Mouse (Mus musculus) forebrain, embryonic 12.5 days (tissue): ENCODE measurements around the gene Zfp260. TPM values are rescaled to one million over a fixed set of nuclear protein-coding genes. Genes with fewer than 3 reads are reported as not detected.

ENCODE experiments used
- ATAC-seq: fragments of 200-750 bp; cut with Nextera tagmentation; 2 replicates; pipeline ENCODE4 v1.8.0; 2017; ENCODE audit warnings: moderate TSS enrichment; ENCODE audit not compliant: low FRiP score
- H3K27ac ChIP-seq: fragments of 300-500 bp; sonication (generic); 2 replicates; pipeline ENCODE4 v1.5.1; 2016; ENCODE audit warnings: mild to moderate bottlenecking
- H3K27me3 ChIP-seq: fragments of 300-500 bp; sonication (generic); 2 replicates; pipeline ENCODE4 v1.6.1; 2016; ENCODE audit warnings: mild to moderate bottlenecking
- H3K36me3 ChIP-seq: fragments of 300-500 bp; sonication (generic); replicated peaks from 2 replicates; pipeline ENCODE4 v1.6.1; 2016; ENCODE audit warnings: mild to moderate bottlenecking
- H3K4me1 ChIP-seq: fragments of 300-500 bp; sonication (generic); 2 replicates; pipeline ENCODE4 v1.6.1; 2016
- H3K4me2 ChIP-seq: fragments of 300-500 bp; sonication (generic); 2 replicates; pipeline ENCODE4 v1.6.1; 2016; ENCODE audit warnings: mild to moderate bottlenecking, moderate library complexity
- H3K4me3 ChIP-seq: fragments of 300-500 bp; sonication (generic); replicated peaks from 2 replicates; pipeline ENCODE4 v1.5.1; 2016; ENCODE audit warnings: mild to moderate bottlenecking
- H3K9ac ChIP-seq: fragments of 300-500 bp; sonication (generic); 2 replicates; pipeline ENCODE4 v1.6.1; 2016; ENCODE audit warnings: mild to moderate bottlenecking
- H3K9me3 ChIP-seq: fragments of 300-500 bp; sonication (generic); 2 replicates; pipeline ENCODE4 v1.6.1; 2016
- WGBS: fragments of 180-500 bp; shearing (Covaris S2); methylation state at CpG from one replicate; pipeline ENCODE4 v1.1.7; 2016; 5-methylcytosine and 5-hydroxymethylcytosine counted together
- microRNA-seq: library from miRNA; unstranded; fragments of <30 nt; microRNA quantifications from one replicate; pipeline ENCODE4, GENCODE M21; 2017
- polyA plus RNA-seq: library from polyadenylated mRNA; unstranded; fragments of >200 nt; fragmentation: Nextera tagmentation; extraction: Ambion mirVana; gene quantifications from 2 replicates; pipeline ENCODE4 v1.2.1, GENCODE M21; 2016

Zfp260 gene
- polyA plus RNA-seq, 1 experiment from 2014 or later = 129 TPM

DNA sequence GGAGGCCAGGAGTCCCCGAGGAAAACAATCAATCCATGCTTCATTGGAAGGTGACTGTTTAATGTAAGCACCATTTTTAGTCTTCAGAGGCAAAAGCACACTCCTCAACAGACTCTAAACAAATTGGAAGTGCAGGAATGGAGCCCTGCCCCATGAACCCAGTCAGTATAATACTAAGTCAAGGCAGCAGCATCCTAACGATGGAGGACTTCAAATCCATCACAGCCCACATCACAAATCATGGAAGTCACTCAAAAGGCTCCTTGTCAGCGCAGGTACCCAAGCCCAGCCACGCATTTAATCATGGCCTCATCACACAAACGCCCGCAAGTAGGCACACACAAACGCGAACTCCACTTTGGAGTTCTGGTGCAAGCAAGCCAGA lies 48.6 kb downstream of the Zfp260 start:
- H3K9ac ChIP-seq = peak overlapping the region; percentile 59; the same call in 1 of the 2 replicates
- peaks cover 20% of the 10 kb centered on the region; the same call in 1 of the 2 replicates for H3K36me3 ChIP-seq
- no peaks in the 10 kb centered on the region for H3K27me3 ChIP-seq
- ATAC-seq = no peak
- whole genome bisulfite sequencing = 16% methylated on average over 8 of the region's 8 CpGs
- H3K9me3 ChIP-seq = peaks cover 19% of the 10 kb centered on the region; the same call in 1 of the 2 replicates
- peaks cover 4% of the 10 kb centered on the region; the same call in 1 of the 2 replicates for H3K4me1 ChIP-seq
- H3K4me3 ChIP-seq = peak overlapping the region; percentile 57
- H3K27ac ChIP-seq = peak overlapping the region; percentile 91
- H3K4me2 ChIP-seq = peak overlapping the region; percentile 63

DNA sequence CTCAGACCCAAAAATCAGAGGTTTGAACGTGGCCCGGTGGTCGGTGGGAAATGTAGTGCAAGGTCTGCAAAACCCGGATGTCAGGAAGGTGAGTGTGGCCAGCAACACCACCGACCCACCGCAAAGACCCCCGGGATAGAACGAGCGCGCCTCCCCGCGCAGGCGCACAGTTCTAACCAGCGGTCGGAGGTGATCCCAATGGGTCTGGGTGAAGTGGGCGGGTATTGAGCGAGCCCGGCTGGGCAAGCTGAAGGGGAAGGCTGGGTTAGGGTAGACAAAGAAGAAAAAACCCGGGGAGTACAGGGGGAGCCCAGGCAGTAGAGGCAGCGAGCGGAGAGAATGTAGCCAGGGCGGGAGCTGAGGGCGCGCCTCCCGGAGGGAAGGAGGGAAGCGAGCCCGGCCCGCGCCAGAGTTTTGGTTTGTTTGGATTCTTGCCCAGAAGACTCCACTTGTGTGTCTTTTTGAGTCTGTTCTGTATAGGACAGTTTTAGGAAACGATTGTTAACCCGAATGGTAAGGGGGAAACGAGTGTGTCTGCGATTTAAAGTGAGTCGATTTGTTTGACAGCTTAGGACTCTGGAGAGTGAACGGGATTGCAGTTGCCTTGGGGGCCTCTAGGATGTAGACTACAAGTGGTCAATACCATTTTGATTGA lies 49.1 kb downstream of the Zfp260 start:
- Histone ChIP-seq H3K9ac (peak overlapping the region; percentile 59), H3K27ac (peak overlapping the region; percentile 91), H3K36me3 (peaks cover 21% of the 10 kb centered on the region; the same call in 1 of the 2 replicates), H3K4me2 (peak overlapping the region; percentile 63), H3K4me1 (peaks cover 4% of the 10 kb centered on the region; the same call in 1 of the 2 replicates), H3K4me3 (peak overlapping the region; percentile 57), H3K9me3 (peaks cover 23% of the 10 kb centered on the region; the same call in 1 of the 2 replicates), H3K27me3 (no peaks in the 10 kb centered on the region)
- WGBS = 2% methylated on average over 35 of the region's 35 CpGs
- peak; percentile 96 for ATAC-seq

GRCm38 (mm10) chr7:30147011-30147410 lies 52.4 kb downstream of the Zfp260 start:
- no peak for ATAC-seq
- Histone ChIP-seq H3K27me3 (no peaks in the 10 kb centered on the region), H3K27ac (no peak overlapping the region), H3K9ac (no peak overlapping the region), H3K4me2 (no peak overlapping the region), H3K4me1 (peaks cover 4% of the 10 kb centered on the region; the same call in 1 of the 2 replicates), H3K9me3 (peaks cover 55% of the 10 kb centered on the region), H3K36me3 (peaks cover 38% of the 10 kb centered on the region), H3K4me3 (no peak overlapping the region)
- 92% methylated on average over 5 of the region's 5 CpGs for WGBS

DNA sequence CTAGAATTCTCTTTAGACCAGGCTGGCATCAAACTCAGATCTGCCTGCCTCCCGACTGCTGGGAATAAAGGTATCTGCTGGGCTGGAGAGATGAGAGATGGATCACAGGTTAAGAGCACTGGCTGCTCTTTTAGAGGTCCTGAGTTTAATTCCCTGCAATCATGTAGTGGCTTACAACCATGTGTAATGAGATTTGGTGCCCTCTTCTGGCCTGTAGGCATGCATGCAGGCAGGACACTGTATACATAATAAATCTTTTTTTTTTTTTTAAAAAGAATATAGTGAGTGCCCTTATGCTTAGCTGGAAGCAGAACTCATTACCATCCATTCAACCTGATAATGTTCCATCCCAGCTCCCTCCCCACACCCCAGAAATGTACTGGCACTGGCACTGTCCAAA lies 59.5 kb downstream of the Zfp260 start:
- H3K4me2 ChIP-seq = no peak overlapping the region
- 95% methylated on average over 1 of the region's 1 CpGs for WGBS
- no peaks in the 10 kb centered on the region for H3K27me3 ChIP-seq
- H3K27ac ChIP-seq = no peak overlapping the region
- H3K9me3 ChIP-seq = peaks cover 86% of the 10 kb centered on the region
- no peak overlapping the region for H3K4me3 ChIP-seq
- H3K36me3 ChIP-seq = peaks cover 78% of the 10 kb centered on the region
- H3K4me1 ChIP-seq = no peaks in the 10 kb centered on the region
- no peak for ATAC-seq
- no peak overlapping the region for H3K9ac ChIP-seq

GRCm38 (mm10) chr7:30155507-30155906 lies 60.9 kb downstream of the Zfp260 start:
- no peak overlapping the region for H3K9ac ChIP-seq
- no peaks in the 10 kb centered on the region for H3K27me3 ChIP-seq
- H3K4me1 ChIP-seq = no peaks in the 10 kb centered on the region
- peaks cover 84% of the 10 kb centered on the region for H3K9me3 ChIP-seq
- WGBS = 95% methylated on average over 3 of the region's 3 CpGs
- H3K4me2 ChIP-seq = no peak overlapping the region
- no peak for ATAC-seq
- no peak overlapping the region for H3K27ac ChIP-seq
- no peak overlapping the region for H3K4me3 ChIP-seq
- H3K36me3 ChIP-seq = peaks cover 77% of the 10 kb centered on the region

Small RNAs within 50 kb of the gene (microRNA-seq; reads per million reads assigned to microRNA genes)
- not detected for gene Gm23368

Other genes with a start within 250 kb of the Zfp260 start
- gene Zfp940, start 241.1 kb upstream of the Zfp260 start, polyA plus RNA-seq = 11.9 and 12.8 TPM in 2 replicates
- gene Zfp420, start 234.8 kb upstream of the Zfp260 start, polyA plus RNA-seq = 10.6 and 12.1 TPM in 2 replicates
- 13.4 and 15.1 TPM in 2 replicates for gene Zfp27, start 188.2 kb upstream of the Zfp260 start, polyA plus RNA-seq
- gene Zfp383, start 186.6 kb upstream of the Zfp260 start, polyA plus RNA-seq = 6.6 and 7.6 TPM in 2 replicates
- 15.4 and 16.5 TPM in 2 replicates for gene Zfp74, start 140.7 kb upstream of the Zfp260 start, polyA plus RNA-seq
- 10.3 and 12.1 TPM in 2 replicates for gene Zfp568, start 110.8 kb upstream of the Zfp260 start, polyA plus RNA-seq
- gene Zfp14, start 43.4 kb upstream of the Zfp260 start, polyA plus RNA-seq = 6.0 and 6.1 TPM in 2 replicates
- 4.7 and 8.9 TPM in 2 replicates for gene Zfp82, start 21.9 kb upstream of the Zfp260 start, polyA plus RNA-seq
- 2.7 and 6.9 TPM in 2 replicates for gene Gm26920, start 4.4 kb upstream of the Zfp260 start, polyA plus RNA-seq
- 13.5 and 16.2 TPM in 2 replicates for gene Zfp566, start 4.2 kb upstream of the Zfp260 start, polyA plus RNA-seq
- gene Zfp382, start 27.2 kb downstream of the Zfp260 start, polyA plus RNA-seq = 16.1 and 21.2 TPM in 2 replicates
- 23.6 and 25.8 TPM in 2 replicates for gene Zfp146, start 75.0 kb downstream of the Zfp260 start, polyA plus RNA-seq
- gene Cox7a1, start 89.4 kb downstream of the Zfp260 start, polyA plus RNA-seq = 3.0 and 3.7 TPM in 2 replicates
- gene Capns1, start 104.0 kb downstream of the Zfp260 start, polyA plus RNA-seq = 44.5 and 51.3 TPM in 2 replicates
- 164 TPM in 2 replicates for gene Polr2i, start 137.2 kb downstream of the Zfp260 start, polyA plus RNA-seq
- gene Tbcb, start 137.5 kb downstream of the Zfp260 start, polyA plus RNA-seq = 245 and 256 TPM in 2 replicates
- 0.28 TPM in 1 of 2 replicates, not detected in the other for gene Ovol3, start 140.9 kb downstream of the Zfp260 start, polyA plus RNA-seq
- 0.51 and 0.68 TPM in 2 replicates for gene Thap8, start 185.3 kb downstream of the Zfp260 start, polyA plus RNA-seq
- gene Wdr62, start 185.6 kb downstream of the Zfp260 start, polyA plus RNA-seq = 17.2 and 18.6 TPM in 2 replicates
- gene Clip3, start 197.0 kb downstream of the Zfp260 start, polyA plus RNA-seq = 77.2 and 87.9 TPM in 2 replicates
- gene Alkbh6, start 213.9 kb downstream of the Zfp260 start, polyA plus RNA-seq = 73.2 and 79.0 TPM in 2 replicates
- 21.8 and 23.5 TPM in 2 replicates for gene Syne4, start 220.0 kb downstream of the Zfp260 start, polyA plus RNA-seq
- gene E130208F15Rik, start 227.0 kb downstream of the Zfp260 start, polyA plus RNA-seq = 2.0 TPM in 1 of 2 replicates, not detected in the other
- 22.0 and 23.8 TPM in 2 replicates for gene Sdhaf1, start 229.1 kb downstream of the Zfp260 start, polyA plus RNA-seq